Mouse (Mus musculus) E14TG2a.4 (cell line): Measurements from ENCODE around the gene Psmb7.

Experiments
- CTCF ChIP-seq: conservative IDR thresholded peaks from 2 replicates; pipeline ENCODE4 v1.5.1; 2014; ENCODE audit warnings: low read length
- NANOG ChIP-seq: IDR thresholded peaks from 2 replicates; pipeline ENCODE4 v1.6.1; 2014; ENCODE audit warnings: borderline replicate concordance, low read length, mixed read lengths
- POU5F1 ChIP-seq: IDR thresholded peaks from 2 replicates; pipeline ENCODE4 v1.6.1; 2014; ENCODE audit warnings: low read length, borderline replicate concordance

DNA sequence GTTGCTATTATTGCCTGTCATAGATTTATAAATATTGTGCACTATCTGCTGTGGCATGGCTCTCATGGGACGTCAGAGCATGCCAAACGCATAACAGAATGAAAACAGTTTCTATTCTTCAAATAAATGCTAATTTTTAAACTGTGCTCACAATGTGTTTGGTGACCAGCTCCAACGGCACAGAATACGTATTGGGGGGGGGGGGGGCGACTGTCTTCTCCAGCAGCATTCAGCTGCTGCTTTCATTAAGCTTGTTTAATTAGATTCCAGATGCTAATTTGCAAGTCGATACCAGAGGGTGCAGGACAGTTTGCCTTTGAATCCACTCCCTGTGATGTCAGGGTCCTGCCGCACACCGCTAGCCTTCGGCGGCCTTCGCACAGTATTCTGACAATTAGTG is 34.6 kb downstream of the Psmb7 start:
- TF ChIP-seq CTCF, result no peak
- no peak for TF ChIP-seq POU5F1
- no peak for TF ChIP-seq NANOG
